Mouse (Mus musculus) gastrocnemius, postnatal 14 days (tissue): ENCODE measurements around the gene Gm7682. TPM values are rescaled to one million over a fixed set of nuclear protein-coding genes. Genes with fewer than 3 reads are reported as not detected.
"Not testable (repeated sequence)": the region's sequence is repeated elsewhere in the genome, so short reads cannot be mapped to it uniquely, and the experiment has no call there.

Source experiments
- DNase-seq: peaks from one replicate; pipeline ENCODE4 v3.0.0; 2021; ENCODE audit warnings: mixed read lengths
- intact Hi-C: fragments of 180-260 bp; cut with DNase I; formaldehyde crosslinking; loops from one replicate; pipeline ENCODE4 v1.15.1; 2025; ENCODE audit warnings: low total_unique reads
- long read RNA-seq, 2 experiments: library from polyadenylated mRNA; stranded (forward); transcript quantifications; one replicate each; pipeline ENCODE4 v2.0.0; 2021
- total RNA-seq, 2 experiments: library from RNA; stranded (reverse); gene quantifications; 2 replicates each; pipeline ENCODE4 v1.2.3; 2021

The Gm7682 gene
- total RNA-seq: not detected
- long read RNA-seq, experiment 1: 0 reads
- long read RNA-seq, experiment 2: 0 reads

DNA sequence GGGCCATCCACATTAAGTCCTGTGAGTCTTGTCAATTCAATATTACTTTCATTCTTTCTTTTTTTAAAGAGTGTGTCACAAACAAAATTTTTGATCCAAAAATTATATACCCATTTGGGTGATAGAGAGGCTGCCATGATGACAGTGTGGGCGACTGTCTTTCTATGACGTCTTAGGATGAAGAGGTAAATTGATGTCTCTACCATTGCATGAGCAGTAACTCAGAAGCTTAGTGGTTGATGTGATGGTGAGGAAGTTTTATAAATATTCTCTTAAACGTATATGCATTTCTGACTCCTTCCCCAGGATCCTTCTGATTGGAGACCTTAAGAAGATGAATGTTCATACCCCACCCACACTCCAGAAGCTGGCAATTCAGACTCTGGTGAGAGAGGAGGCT, at the start of gene Gm7682:
Gene Gm7682 (plus strand): TSS at position 301 of the 400 bp plus-strand sequence.
- intact Hi-C loops: not testable (repeated sequence)

More for the DNA sequence above, at the start of gene Gm7682:
- not testable (repeated sequence) for DNase-seq

Other genes with a start within 250 kb of the Gm7682 start
- gene Gm3106, start 227.8 kb upstream of the Gm7682 start, total RNA-seq: not detected
- gene A430089I19Rik, start 139.0 kb upstream of the Gm7682 start, total RNA-seq: not detected
- gene Gm6502, start 131.3 kb upstream of the Gm7682 start, total RNA-seq: not detected
- not detected for gene AA792892, start 106.0 kb upstream of the Gm7682 start, total RNA-seq
- gene Gm3139, start 80.5 kb downstream of the Gm7682 start, total RNA-seq: not detected
- gene Gm3147, start 170.6 kb downstream of the Gm7682 start, total RNA-seq: not detected
- gene Gm6509, start 178.2 kb downstream of the Gm7682 start, total RNA-seq: not detected
- gene Gm6205, start 202.6 kb downstream of the Gm7682 start, total RNA-seq: not detected